Mouse (Mus musculus) left cerebral cortex, adult 8-10 months (tissue): ENCODE data around the gene Ctdnep1. TPM values are rescaled to one million over a fixed set of nuclear protein-coding genes. Genes with fewer than 3 reads are reported as not detected.

Experiments
- DNase-seq, 2 experiments: peaks; one replicate each; pipeline ENCODE4 v3.0.0; 2022; ENCODE audit warnings: low spot score in 2 of 2
- microRNA-seq, 2 experiments: library from miRNA; unstranded; fragments of <30 nt; microRNA quantifications; one replicate each; pipeline ENCODE4 v1.2.0; 2022
- total RNA-seq, 4 experiments: library from RNA; stranded (reverse); gene quantifications; 2 replicates each; pipeline ENCODE4 v1.2.4; 2022

Gene Ctdnep1
- total RNA-seq, 4 experiments from 2014 or later: 108 to 126 (median 118) TPM

DNA sequence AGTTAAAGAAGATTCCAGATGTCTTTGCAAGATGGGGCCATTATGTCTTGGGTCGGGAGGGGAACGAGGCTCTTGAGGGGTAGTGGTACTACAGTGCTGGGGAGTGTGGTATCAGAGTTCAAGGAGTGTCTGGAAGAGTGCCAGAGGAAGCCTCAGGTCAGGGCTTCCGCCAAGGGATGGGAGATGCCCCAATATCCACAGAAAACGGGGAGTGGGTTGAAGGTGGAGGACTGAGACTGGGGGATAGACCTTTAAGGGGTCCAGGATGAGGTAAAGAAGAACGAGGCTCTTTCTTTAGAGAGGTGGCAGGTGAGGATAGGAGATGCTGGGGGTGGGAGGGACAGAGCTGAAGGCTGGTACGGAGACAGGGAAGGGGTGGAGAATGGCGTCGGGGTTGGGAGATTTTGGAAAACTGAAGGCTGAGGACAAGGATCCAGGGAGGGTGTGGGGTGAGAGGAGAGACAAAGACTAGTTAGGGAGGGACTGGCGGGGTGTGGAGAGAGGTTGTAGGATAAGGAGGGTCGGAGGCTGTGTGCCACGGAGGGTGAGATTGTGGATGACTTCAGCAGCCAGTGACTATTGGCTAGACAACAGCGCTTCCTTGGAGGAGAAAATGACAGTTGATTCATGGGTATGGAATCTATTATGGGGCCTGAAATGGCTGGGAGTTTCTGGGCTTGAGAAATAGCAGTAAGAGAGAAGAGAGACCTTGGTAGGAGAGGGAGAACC lies 47.6 kb downstream of the Ctdnep1 start:
- no peak for DNase-seq

DNA sequence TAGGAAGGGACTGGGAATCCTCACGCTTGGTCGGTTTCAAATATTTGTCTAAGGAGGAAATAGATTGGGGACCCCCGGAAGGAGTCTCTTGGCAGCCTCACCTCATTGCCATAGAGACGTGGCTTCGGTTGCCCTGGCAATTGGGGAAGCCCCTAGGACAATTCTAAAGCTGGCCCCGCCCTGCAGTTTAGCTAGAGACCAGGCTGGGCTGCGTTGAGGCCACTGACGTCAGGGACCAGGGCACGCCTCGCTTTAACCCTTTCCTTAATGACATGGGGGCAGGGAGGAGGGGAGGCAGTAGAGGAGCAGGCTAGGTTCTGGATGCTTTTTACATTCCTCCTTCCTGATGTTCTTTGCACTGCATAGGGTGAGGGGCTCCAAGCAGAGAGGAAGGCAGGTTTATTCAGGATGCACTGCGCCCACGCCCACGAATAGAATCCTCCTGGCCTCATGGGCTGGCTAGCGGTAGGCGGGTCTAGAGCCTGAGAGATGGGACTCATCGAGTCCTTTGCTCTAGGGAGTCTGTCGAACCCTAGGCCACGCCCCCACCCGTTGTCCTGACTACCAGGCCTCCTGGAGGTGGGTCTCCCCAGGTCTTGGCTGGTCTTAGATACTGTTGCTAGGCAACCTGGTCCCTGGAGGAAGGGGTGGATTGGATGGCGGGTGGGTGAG lies 48.3 kb downstream of the Ctdnep1 start:
- DNase-seq: peak; percentile 57 to 96

DNA sequence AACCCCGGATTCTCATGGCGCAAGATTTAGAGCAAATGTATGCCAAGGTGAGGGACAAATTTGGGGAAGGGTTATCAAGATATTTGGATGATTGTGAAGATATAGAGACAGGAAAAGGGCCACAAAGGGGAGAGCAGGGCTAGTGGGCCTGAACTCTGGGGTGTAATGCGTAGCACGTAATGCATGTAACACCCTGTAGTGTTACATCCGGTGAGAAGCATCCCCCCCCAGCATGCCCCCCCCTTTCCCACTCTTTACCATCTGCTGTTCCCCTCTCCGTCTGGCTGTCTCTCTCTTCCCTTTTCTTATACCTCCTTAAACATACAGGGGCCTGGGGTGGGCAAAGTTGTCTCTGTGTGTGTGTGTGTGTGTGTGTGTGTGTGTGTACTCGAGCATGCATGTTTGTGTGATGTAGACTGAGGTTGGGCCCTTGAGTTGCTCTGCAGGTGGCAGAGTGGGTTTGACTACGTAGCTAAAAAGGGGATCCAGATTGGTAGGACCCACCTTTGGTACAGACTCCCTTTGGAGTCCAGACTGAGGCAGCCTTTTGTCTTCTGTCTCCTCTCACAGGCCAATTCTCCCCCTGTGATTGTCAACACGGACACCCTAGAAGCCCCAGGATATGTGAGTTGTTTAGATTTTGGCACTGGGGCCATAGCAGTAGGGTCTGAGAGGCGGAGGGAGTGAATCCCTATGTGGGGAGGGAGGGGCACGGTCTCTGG lies 49.0 kb downstream of the Ctdnep1 start:
- DNase-seq: no peak

DNA sequence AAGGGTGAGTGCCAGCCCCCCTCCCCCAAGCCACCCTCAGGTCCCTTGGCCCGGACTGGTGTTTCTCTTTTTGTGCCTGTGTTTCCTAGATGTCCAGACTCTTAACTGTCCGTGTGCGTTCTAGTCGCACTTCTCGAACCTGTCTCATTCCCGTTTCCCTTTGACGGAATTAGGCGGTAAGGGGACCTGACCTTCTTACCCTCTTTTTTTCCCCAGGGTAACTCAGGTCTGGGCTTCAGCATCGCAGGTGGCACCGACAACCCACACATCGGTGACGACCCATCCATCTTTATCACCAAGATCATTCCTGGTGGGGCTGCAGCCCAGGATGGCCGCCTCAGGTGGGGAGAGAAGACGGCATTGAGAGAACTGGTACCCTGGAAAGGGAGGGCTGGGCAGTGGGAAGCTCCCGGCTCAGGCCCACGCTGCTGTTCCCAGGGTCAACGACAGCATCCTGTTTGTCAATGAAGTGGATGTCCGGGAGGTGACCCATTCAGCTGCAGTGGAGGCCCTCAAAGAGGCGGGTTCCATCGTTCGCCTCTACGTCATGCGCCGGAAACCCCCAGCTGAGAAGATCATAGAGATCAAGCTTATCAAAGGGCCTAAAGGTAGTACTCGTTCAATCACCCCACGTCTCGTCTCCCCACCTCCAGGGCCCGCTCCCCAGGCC lies 49.8 kb downstream of the Ctdnep1 start:
- DNase-seq: no peak

DNA sequence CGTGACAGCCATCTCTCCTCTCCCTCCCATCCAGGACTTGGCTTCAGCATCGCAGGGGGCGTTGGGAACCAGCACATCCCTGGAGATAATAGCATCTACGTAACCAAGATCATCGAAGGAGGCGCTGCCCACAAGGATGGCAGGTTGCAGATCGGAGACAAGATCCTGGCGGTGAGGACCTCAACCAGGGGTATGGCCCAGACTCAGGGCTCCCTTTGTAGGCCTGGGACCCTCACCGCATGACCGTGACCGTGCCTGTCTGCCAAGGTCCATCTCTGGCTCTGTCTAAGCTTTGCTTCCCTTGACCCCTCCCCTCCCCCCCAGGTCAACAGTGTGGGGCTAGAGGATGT lies 50.3 kb downstream of the Ctdnep1 start:
- DNase-seq: no peak

DNA sequence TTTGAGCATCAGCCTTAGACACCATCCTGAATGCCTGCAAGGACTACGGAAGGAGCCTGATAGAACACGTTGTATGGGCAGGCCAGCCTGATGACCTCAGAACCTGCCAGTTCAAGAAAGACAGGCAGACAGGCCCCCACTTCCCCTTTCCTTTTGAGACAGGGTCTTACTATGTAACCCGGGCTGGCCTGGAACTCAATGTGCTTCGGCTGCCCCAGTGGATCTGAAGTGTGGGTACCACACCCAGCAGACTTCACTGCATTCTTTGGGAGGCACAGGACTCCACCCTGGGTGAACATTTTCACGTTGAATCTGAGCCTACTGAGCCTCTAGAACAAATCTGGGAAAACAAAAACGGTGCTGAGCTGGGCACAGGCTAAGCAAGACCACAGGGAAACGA lies 57.2 kb downstream of the Ctdnep1 start:
- DNase-seq: no peak

DNA sequence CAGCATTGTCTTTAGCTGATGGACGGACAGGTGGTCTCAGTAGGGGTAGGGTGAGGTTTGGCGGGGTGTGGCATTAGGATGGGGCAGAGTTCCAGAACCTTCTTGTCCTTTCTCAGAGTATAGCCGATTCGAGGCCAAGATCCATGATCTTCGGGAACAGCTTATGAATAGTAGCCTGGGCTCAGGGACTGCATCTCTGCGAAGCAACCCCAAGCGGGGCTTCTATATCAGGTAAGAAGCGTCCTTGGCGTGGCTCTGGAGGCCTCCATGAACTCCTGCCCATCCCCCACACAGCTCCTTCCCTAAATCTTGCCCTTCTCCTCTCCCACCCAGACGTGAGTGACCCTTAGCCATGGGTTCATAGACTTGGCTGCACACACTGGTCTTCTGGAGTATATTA lies 58.7 kb downstream of the Ctdnep1 start:
- DNase-seq: no peak

DNA sequence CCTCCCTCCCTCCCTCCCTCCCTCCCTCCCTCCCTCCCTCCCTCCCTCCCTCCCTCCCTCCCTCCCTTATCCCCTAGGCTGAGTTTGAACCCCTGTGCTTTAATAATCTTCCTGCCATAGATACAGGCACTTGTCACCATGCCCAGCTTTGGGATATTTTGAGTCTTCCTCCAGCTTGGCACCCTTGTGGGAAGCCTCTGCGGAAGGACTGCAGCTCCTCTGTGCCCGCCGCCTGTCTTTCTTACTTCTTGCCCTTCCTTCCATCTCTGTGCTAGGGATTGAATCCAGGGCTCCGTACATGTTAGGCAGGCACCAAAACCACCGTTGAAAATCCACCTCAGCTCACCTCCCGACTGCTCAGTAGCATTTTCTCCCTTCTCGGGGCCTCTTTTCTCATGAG lies 59.2 kb downstream of the Ctdnep1 start:
- no peak for DNase-seq

Small RNA genes within 50 kb of the gene (microRNA-seq; reads per million reads assigned to microRNA genes)
- gene Gm44349: 0.44 to 0.84 reads per million in 2 experiments
- gene Mir324: 6,891 to 7,549 reads per million in 2 experiments

Other genes with a start within 250 kb of the Ctdnep1 start
- gene Polr2a, start 222.5 kb upstream of the Ctdnep1 start, total RNA-seq: 10 to 100 TPM; 48.6 to 56.4 (median 51.3) TPM
- not detected for gene Slc35g3, start 219.2 kb upstream of the Ctdnep1 start, total RNA-seq
- gene Zbtb4, start 215.2 kb upstream of the Ctdnep1 start, total RNA-seq: 100 to 1,000 TPM; 138 to 158 (median 147) TPM
- 1 to 10 TPM in 2 of 4 experiments, under 1 TPM in 2; 0.51 to 1.2 (median 0.92) TPM for gene Chrnb1, start 185.2 kb upstream of the Ctdnep1 start, total RNA-seq
- 10 to 100 TPM; 18.8 to 22.3 (median 19.7) TPM for gene Fgf11, start 179.3 kb upstream of the Ctdnep1 start, total RNA-seq
- gene Tmem102, start 175.5 kb upstream of the Ctdnep1 start, total RNA-seq: under 1 TPM in 2 of 4 experiments, not detected in 2; 0.16 to 0.20 TPM
- gene Gm39566, start 165.9 kb upstream of the Ctdnep1 start, total RNA-seq: not detected
- gene Spem2, start 162.7 kb upstream of the Ctdnep1 start, total RNA-seq: not detected
- gene Spem1, start 159.0 kb upstream of the Ctdnep1 start, total RNA-seq: under 1 TPM in 3 of 4 experiments, not detected in 1; 0.43 to 0.74 (median 0.49) TPM
- 100 to 1,000 TPM; 217 to 228 (median 217) TPM for gene Nlgn2, start 143.4 kb upstream of the Ctdnep1 start, total RNA-seq
- 100 to 1,000 TPM; 117 to 147 (median 123) TPM for gene Tmem256, start 142.6 kb upstream of the Ctdnep1 start, total RNA-seq
- gene Plscr3, start 134.8 kb upstream of the Ctdnep1 start, total RNA-seq: 10 to 100 TPM; 16.0 to 20.0 (median 18.6) TPM
- under 1 TPM in 3 of 4 experiments, not detected in 1; 0.26 to 0.46 (median 0.30) TPM for gene Tnk1, start 122.4 kb upstream of the Ctdnep1 start, total RNA-seq
- not detected for gene Tmem95, start 103.1 kb upstream of the Ctdnep1 start, total RNA-seq
- 1 to 10 TPM; 1.0 to 2.0 (median 1.2) TPM for gene Kctd11, start 99.8 kb upstream of the Ctdnep1 start, total RNA-seq
- not detected for gene Acap1, start 85.6 kb upstream of the Ctdnep1 start, total RNA-seq
- 1 to 10 TPM in 1 of 4 experiments, under 1 TPM in 3; 0.39 to 1.1 (median 0.56) TPM for gene 2810408A11Rik, start 80.2 kb upstream of the Ctdnep1 start, total RNA-seq
- 100 to 1,000 TPM in 3 of 4 experiments, 10 to 100 TPM in 1; 97.6 to 122 (median 112) TPM for gene Neurl4, start 80.1 kb upstream of the Ctdnep1 start, total RNA-seq
- gene Gps2, start 67.3 kb upstream of the Ctdnep1 start, total RNA-seq: 10 to 100 TPM; 27.1 to 37.6 (median 32.4) TPM
- gene Eif5a, start 59.2 kb upstream of the Ctdnep1 start, total RNA-seq: 100 to 1,000 TPM; 413 to 430 (median 416) TPM
- gene Ybx2, start 45.4 kb upstream of the Ctdnep1 start, total RNA-seq: 1 to 10 TPM; 5.1 to 9.6 (median 6.1) TPM
- gene Slc2a4, start 33.0 kb upstream of the Ctdnep1 start, total RNA-seq: 1 to 10 TPM; 4.8 to 5.4 (median 5.1) TPM
- not detected for gene Cldn7, start 16.4 kb upstream of the Ctdnep1 start, total RNA-seq
- 100 to 1,000 TPM in 1 of 4 experiments, 10 to 100 TPM in 3; 78.7 to 101 (median 87.1) TPM for gene Elp5, start 1.4 kb downstream of the Ctdnep1 start, total RNA-seq
- 100 to 1,000 TPM; 218 to 247 (median 236) TPM for gene Gabarap, start 10.0 kb downstream of the Ctdnep1 start, total RNA-seq
- 10 to 100 TPM; 49.6 to 59.9 (median 51.8) TPM for gene Phf23, start 14.6 kb downstream of the Ctdnep1 start, total RNA-seq
- 10 to 100 TPM; 28.0 to 36.9 (median 32.9) TPM for gene Dvl2, start 19.4 kb downstream of the Ctdnep1 start, total RNA-seq
- gene Acadvl, start 34.3 kb downstream of the Ctdnep1 start, total RNA-seq: 10 to 100 TPM; 57.9 to 68.3 (median 61.2) TPM
- gene Dlg4, start 35.8 kb downstream of the Ctdnep1 start, total RNA-seq: 100 to 1,000 TPM; 721 to 849 (median 797) TPM
- 1 to 10 TPM in 2 of 4 experiments, under 1 TPM in 2; 0.77 to 2.4 (median 1.5) TPM for gene Asgr1, start 72.9 kb downstream of the Ctdnep1 start, total RNA-seq
- gene Asgr2, start 111.5 kb downstream of the Ctdnep1 start, total RNA-seq: not detected
- gene Mgl2, start 149.2 kb downstream of the Ctdnep1 start, total RNA-seq: 1 to 10 TPM in 1 of 4 experiments, under 1 TPM in 3; 0.57 to 1.1 (median 0.76) TPM
- gene Clec10a, start 175.0 kb downstream of the Ctdnep1 start, total RNA-seq: 1 to 10 TPM in 3 of 4 experiments, under 1 TPM in 1; 0.96 to 3.3 (median 2.7) TPM
- 10 to 100 TPM; 32.3 to 43.4 (median 36.5) TPM for gene Slc16a11, start 231.6 kb downstream of the Ctdnep1 start, total RNA-seq
- gene Slc16a13, start 239.9 kb downstream of the Ctdnep1 start, total RNA-seq: 10 to 100 TPM in 1 of 4 experiments, 1 to 10 TPM in 3; 7.6 to 10.4 (median 8.5) TPM
- gene Bcl6b, start 248.6 kb downstream of the Ctdnep1 start, total RNA-seq: 1 to 10 TPM; 1.0 to 2.2 (median 1.9) TPM